Mouse (Mus musculus) MEL (cell line): ENCODE data around the gene Pigb. TPM values are rescaled to one million over a fixed set of nuclear protein-coding genes. Genes with fewer than 3 reads are reported as not detected.

Source experiments
- DNase-seq: peaks from one replicate; pipeline ENCODE4 v3.0.0; 2011; ENCODE audit warnings: low read depth, low spot score
- H3K27ac ChIP-seq: 2 replicates; pipeline ENCODE4 v1.5.1; 2012; ENCODE audit warnings: low read depth, mild to moderate bottlenecking, control low read depth, low read length, moderate library complexity; ENCODE audit not compliant: control insufficient read depth
- H3K27me3 ChIP-seq, 2 experiments: fragments of 150-350 bp in 1 of 2; sonication (generic) in 1 of 2; 2 replicates each; pipeline ENCODE4 v1.6.1; 2012; ENCODE audit warnings: low read length in 2 of 2, mild to moderate bottlenecking in 2 of 2, improper control_type of control experiment in 1 of 2, moderate library complexity in 1 of 2; ENCODE audit not compliant: insufficient read depth in 2 of 2, control insufficient read depth in 1 of 2
- H3K36me3 ChIP-seq, 2 experiments: 2 replicates each; pipeline ENCODE4 v1.6.1; 2012 to 2014; ENCODE audit warnings: low read length in 2 of 2, improper control_type of control experiment in 1 of 2, inconsistent platforms in 1 of 2, mild to moderate bottlenecking in 1 of 2; ENCODE audit not compliant: insufficient read depth in 2 of 2, control insufficient read depth in 1 of 2
- H3K4me1 ChIP-seq, 2 experiments: fragments of 150-350 bp in 1 of 2; sonication (generic) in 1 of 2; 2 replicates each; pipeline ENCODE4 v1.6.1; 2012; ENCODE audit warnings: low read length in 2 of 2, improper control_type of control experiment in 1 of 2, mild to moderate bottlenecking in 1 of 2; ENCODE audit not compliant: insufficient read depth in 2 of 2, control insufficient read depth in 1 of 2
- H3K4me3 ChIP-seq, 2 experiments: fragments of 150-350 bp in 1 of 2; sonication (generic) in 1 of 2; 2 replicates each; pipeline ENCODE4 v1.5.1; 2012; ENCODE audit warnings: low read depth in 2 of 2, low read length in 2 of 2, mild to moderate bottlenecking in 2 of 2, moderate library complexity in 2 of 2, control low read depth in 1 of 2, improper control_type of control experiment in 1 of 2; ENCODE audit not compliant: control insufficient read depth in 1 of 2, insufficient read depth in 1 of 2
- H3K79me2 ChIP-seq: 2 replicates; pipeline ENCODE4 v1.6.1; 2012; ENCODE audit warnings: mild to moderate bottlenecking, low read length, moderate library complexity; ENCODE audit not compliant: control insufficient read depth, poor library complexity, insufficient read depth
- H3K9ac ChIP-seq: 2 replicates; pipeline ENCODE4 v1.6.1; 2012; ENCODE audit warnings: low read depth, mild to moderate bottlenecking, control low read depth, low read length, moderate library complexity; ENCODE audit not compliant: control insufficient read depth, poor library complexity, severe bottlenecking
- H3K9me3 ChIP-seq: fragments of 150-350 bp; sonication (generic); replicated peaks from 2 replicates; pipeline ENCODE4 v1.6.1; 2012; ENCODE audit warnings: mild to moderate bottlenecking, low read length, improper control_type of control experiment, moderate library complexity; ENCODE audit not compliant: insufficient read depth
- ETS1 ChIP-seq: IDR thresholded peaks from 2 replicates; pipeline ENCODE4 v1.6.1; 2012; ENCODE audit warnings: low read depth, mild to moderate bottlenecking, inconsistent platforms, low read length, improper control_type of control experiment, moderate library complexity
- GATA1 ChIP-seq: IDR thresholded peaks from 2 replicates; pipeline ENCODE4 v1.6.1; 2011; ENCODE audit warnings: low read depth, low read length, improper control_type of control experiment
- JUND ChIP-seq: IDR thresholded peaks from 2 replicates; pipeline ENCODE4 v1.6.1; 2011; ENCODE audit warnings: low read depth, mild to moderate bottlenecking, improper control_type of control experiment, low read length
- MAX ChIP-seq: IDR thresholded peaks from 2 replicates; pipeline ENCODE4 v1.6.1; 2011; ENCODE audit warnings: low read length, improper control_type of control experiment
- MEF2A ChIP-seq: IDR thresholded peaks from 2 replicates; pipeline ENCODE4 v1.6.1; 2014; ENCODE audit warnings: low read depth, mild to moderate bottlenecking, inconsistent platforms, low read length, improper control_type of control experiment; ENCODE audit not compliant: poor library complexity, insufficient replicate concordance, severe bottlenecking; ENCODE audit errors: extremely low read depth
- RAD21 ChIP-seq: IDR thresholded peaks from 2 replicates; pipeline ENCODE4 v1.6.1; 2011; ENCODE audit warnings: mild to moderate bottlenecking, low read depth, low read length, improper control_type of control experiment
- SIN3A ChIP-seq: IDR thresholded peaks from 2 replicates; pipeline ENCODE4 v1.6.1; 2012; ENCODE audit warnings: low read length, improper control_type of control experiment, inconsistent platforms
- TCF12 ChIP-seq: IDR thresholded peaks from 2 replicates; pipeline ENCODE4 v1.6.1; 2014; ENCODE audit warnings: low read depth, mild to moderate bottlenecking, inconsistent platforms, low read length, improper control_type of control experiment, moderate library complexity
- USF1 ChIP-seq: IDR thresholded peaks from 2 replicates; pipeline ENCODE4 v1.6.1; 2014; ENCODE audit warnings: low read depth, mild to moderate bottlenecking, inconsistent platforms, low read length, improper control_type of control experiment, moderate library complexity
- polyA plus RNA-seq, 2 experiments: library from polyadenylated mRNA; stranded (reverse) in 1 of 2; unstranded in 1 of 2; fragments of >175 nt in 1 of 2; fragments of >200 nt in 1 of 2; gene quantifications; 2 replicates each; pipeline versions ENCODE4 v1.2.1 to v1.2.4; 2012; ENCODE audit warnings: low replicate concordance in 2 of 2, low read depth in 1 of 2; ENCODE audit not compliant: insufficient read length in 2 of 2, insufficient read depth in 1 of 2, missing spikeins in 1 of 2
- total RNA-seq: library from RNA; depleted of rRNA; stranded (reverse); fragments of 300-350 nt; gene quantifications from 2 replicates; pipeline ENCODE4 v1.2.3, GENCODE M21; 2012

Pigb gene
- total and polyA plus RNA-seq, 3 experiments = 3.7 to 12.0 TPM; not detected in 1

DNA sequence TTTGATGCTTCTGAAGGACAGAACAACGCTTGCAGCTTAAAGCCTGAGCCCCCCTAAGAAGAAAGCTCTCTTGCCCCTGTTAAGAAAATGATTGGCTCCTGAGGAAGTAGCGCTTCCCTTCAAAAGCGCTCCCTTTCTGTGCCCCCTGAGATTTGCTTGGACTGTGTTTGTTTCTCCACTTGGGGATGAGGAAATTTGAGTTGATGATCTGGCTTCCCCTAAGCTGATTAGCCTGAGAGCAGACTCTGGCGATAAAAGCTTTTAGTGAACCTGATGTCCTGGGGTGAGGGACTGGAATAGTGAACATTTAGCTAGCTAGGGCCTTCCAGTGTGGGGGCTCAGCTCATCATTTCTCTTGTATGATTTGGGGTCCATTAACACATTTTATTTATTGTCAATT lies 8.7 kb upstream of the Pigb start:
- no peak overlapping the region for H3K9ac ChIP-seq
- H3K36me3 ChIP-seq = peaks cover 0 to 27% of the 10 kb centered on the region in 2 experiments; a peak in 2 of 4 replicates
- no peaks in the 10 kb centered on the region for H3K9me3 ChIP-seq
- TF ChIP-seq GATA1 (0 out of 2 replicates have a peak, but pooled peaks have one; percentile 7), MAX (no peak)
- H3K27ac ChIP-seq = peak overlapping the region; percentile 7; the same call in 1 of the 2 replicates
- H3K79me2 ChIP-seq = peaks cover 8% of the 10 kb centered on the region
- H3K27me3 ChIP-seq = no peaks in the 10 kb centered on the region
- DNase-seq = peak; percentile 50
- no peak overlapping the region for H3K4me3 ChIP-seq
- peaks cover 13 to 35% of the 10 kb centered on the region in 2 experiments for H3K4me1 ChIP-seq

DNA sequence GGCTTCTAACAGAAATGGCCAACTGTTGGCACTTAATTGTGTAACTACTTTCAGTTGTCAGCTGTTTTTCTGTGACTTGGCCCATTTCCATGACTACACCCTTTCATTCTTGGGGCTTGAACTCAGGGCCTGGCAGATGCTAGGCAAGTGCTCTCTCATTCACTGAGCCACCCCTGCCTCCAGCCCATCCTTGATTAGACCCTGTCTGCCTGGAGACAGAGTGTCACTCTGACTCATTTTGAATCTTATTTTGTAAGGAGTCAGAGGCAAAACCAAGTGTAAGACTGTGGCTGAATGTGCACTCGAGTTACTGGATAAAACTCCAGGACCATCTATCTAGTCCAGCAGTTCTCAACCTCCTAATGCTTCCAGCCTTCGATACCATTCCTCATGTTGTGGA lies 7.7 kb upstream of the Pigb start:
- Histone ChIP-seq H3K36me3 (peaks cover 0 to 27% of the 10 kb centered on the region in 2 experiments; a peak in 2 of 4 replicates), H3K4me1 (peaks cover 13 to 35% of the 10 kb centered on the region in 2 experiments), H3K27ac (peak overlapping the region; percentile 30; the same call in 1 of the 2 replicates), H3K27me3 (no peaks in the 10 kb centered on the region), H3K79me2 (peaks cover 8% of the 10 kb centered on the region), H3K9ac (no peak overlapping the region), H3K9me3 (no peaks in the 10 kb centered on the region), H3K4me3 (no peak overlapping the region)
- no peak for TF ChIP-seq USF1
- peak; percentile 48; the same call in 1 of the 2 replicates for TF ChIP-seq SIN3A
- peak; percentile 74 for TF ChIP-seq ETS1
- peak; percentile 63 for DNase-seq

DNA sequence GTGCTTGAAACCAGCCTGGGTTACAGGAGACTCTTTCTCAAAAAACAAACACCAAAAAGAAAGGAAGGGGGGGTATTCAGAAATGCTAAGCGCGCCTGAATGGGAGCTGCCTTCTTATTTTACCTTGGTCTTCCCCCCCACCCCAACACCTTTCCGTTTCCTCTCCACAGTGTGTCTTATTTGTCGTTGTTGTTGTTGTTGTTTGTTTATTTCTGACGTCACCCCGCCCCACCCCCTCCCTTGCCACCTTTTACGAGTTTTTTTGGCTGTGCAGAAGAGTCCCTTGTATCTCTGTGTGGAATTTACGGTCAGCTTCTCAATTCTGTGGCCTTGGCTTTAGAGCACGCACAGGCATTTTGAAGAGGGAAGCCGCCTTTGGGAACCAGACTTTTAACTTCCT lies 5.5 kb upstream of the Pigb start:
- peak overlapping the region; percentile 90 to 97 for H3K4me3 ChIP-seq
- no peak for DNase-seq
- H3K9me3 ChIP-seq = no peaks in the 10 kb centered on the region
- peaks cover 13 to 32% of the 10 kb centered on the region in 2 experiments for H3K4me1 ChIP-seq
- H3K36me3 ChIP-seq = peaks cover 0 to 27% of the 10 kb centered on the region in 2 experiments; a peak in 2 of 4 replicates
- H3K9ac ChIP-seq = peak overlapping the region; percentile 87
- no peak for TF ChIP-seq JUND
- peaks cover 6% of the 10 kb centered on the region for H3K79me2 ChIP-seq
- H3K27ac ChIP-seq = no peak overlapping the region
- H3K27me3 ChIP-seq = no peaks in the 10 kb centered on the region

DNA sequence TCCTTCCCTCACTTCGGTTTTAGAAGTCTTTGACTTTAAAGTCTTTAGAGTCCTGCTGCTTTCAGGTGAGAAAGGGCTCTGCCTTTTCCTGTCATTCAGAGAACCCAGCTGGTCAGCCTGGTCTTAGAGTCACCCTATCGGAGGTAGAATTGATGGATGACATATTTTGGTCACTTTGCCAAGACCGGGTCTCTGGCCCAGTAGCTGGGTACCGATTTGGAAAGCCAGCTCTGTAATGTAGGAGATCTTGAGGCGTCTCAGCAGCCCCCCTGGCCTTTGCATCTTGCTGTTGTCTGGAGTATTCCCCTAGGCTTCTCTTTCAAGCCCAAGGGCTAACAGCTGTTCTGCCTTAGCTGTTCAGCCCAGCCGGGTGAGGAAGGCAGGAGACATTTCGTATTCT lies 5.0 kb upstream of the Pigb start:
- H3K4me3 ChIP-seq = peak overlapping the region; percentile 90 to 97
- no peak for DNase-seq

More for the DNA sequence above, 5.0 kb upstream of the Pigb start:
- Histone ChIP-seq H3K36me3 (peaks cover 0 to 30% of the 10 kb centered on the region in 2 experiments; a peak in 2 of 4 replicates), H3K9ac (peak overlapping the region; percentile 87), H3K79me2 (peaks cover 10% of the 10 kb centered on the region), H3K9me3 (no peaks in the 10 kb centered on the region), H3K27ac (no peak overlapping the region), H3K4me1 (peaks cover 13 to 34% of the 10 kb centered on the region in 2 experiments), H3K27me3 (no peaks in the 10 kb centered on the region)
- no peak for TF ChIP-seq USF1
- TF ChIP-seq TCF12 = no peak
- no peak for TF ChIP-seq RAD21
- no peak for TF ChIP-seq MEF2A
